Mouse (Mus musculus): ENCODE data around the gene Adgrl3. TPM values are rescaled to one million over a fixed set of nuclear protein-coding genes. Genes with fewer than 3 reads are reported as not detected.

Adgrl3 gene
- polyA plus RNA-seq, 1 experiment from 2014 or later: 9.0 TPM

DNA sequence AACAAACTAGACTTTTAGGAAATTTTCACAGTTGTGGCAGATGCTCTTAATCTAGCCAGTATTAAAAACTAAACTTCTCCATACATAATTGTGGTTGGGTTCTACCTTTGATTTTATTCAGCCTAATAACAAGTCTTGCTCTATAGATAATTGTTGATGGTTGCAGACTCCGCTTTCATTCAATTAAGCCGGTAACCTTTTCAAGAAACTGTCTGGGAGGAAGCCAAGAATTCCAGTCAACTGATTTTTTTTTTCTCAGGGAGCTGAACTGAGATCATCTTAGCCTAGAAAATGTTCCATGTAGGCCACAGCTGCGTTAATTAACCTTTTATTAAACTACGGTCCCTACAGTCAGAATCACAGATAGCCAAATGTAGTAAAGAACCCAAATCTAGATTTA lies 65.2 kb downstream of the Adgrl3 start:
- no peaks in the 10 kb centered on the region for H3K4me1 ChIP-seq
- no peak for DNase-seq (ENCODE audit: low spot score)
- WGBS: 82% methylated on average over 4 of the region's 4 CpGs

DNA sequence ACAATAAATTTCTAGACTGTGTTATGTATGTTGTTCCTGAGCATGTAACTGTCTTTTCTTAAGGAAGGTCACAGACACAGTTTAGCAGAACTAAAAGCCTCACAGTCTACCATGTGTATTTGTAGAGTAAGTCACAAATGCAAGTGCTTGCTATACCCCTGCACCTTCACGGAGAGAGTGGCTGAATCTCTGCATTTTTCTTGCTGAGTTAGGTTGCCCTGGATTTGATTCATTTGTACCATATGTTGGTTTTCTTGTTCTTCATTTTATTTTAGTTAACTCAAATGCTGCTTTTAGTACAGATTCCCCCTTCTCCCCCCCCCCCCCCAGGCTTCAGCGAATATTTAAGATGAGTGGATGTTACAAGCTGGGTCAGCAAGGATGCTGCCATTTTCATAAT lies 68.7 kb downstream of the Adgrl3 start:
- 86% methylated on average over 2 of the region's 2 CpGs for WGBS
- H3K4me3 ChIP-seq: no peak overlapping the region
- H3K36me3 ChIP-seq: no peaks in the 10 kb centered on the region
- no peaks in the 10 kb centered on the region for H3K9me3 ChIP-seq
- no peak for DNase-seq (ENCODE audit: low spot score)
- no peak overlapping the region for H3K27ac ChIP-seq
- H3K27me3 ChIP-seq (ENCODE audit: insufficient read depth, poor library complexity, severe bottlenecking): no peaks in the 10 kb centered on the region
- no peaks in the 10 kb centered on the region for H3K4me1 ChIP-seq

More for the DNA sequence above, 65.2 kb downstream of the Adgrl3 start:
- no peaks in the 10 kb centered on the region for H3K36me3 ChIP-seq
- H3K27me3 ChIP-seq (ENCODE audit: insufficient read depth, poor library complexity, severe bottlenecking): no peaks in the 10 kb centered on the region
- H3K4me3 ChIP-seq: no peak overlapping the region
- no peak overlapping the region for H3K27ac ChIP-seq
- no peaks in the 10 kb centered on the region for H3K9me3 ChIP-seq

GRCm38 (mm10) chr5:81094618-81095017 lies 74.7 kb downstream of the Adgrl3 start:
- no peaks in the 10 kb centered on the region for H3K4me1 ChIP-seq
- 88% methylated on average over 3 of the region's 3 CpGs for WGBS
- no peaks in the 10 kb centered on the region for H3K36me3 ChIP-seq
- H3K27me3 ChIP-seq (ENCODE audit: insufficient read depth, poor library complexity, severe bottlenecking): no peaks in the 10 kb centered on the region
- H3K4me3 ChIP-seq: no peak overlapping the region
- no peak overlapping the region for H3K27ac ChIP-seq
- DNase-seq (ENCODE audit: low spot score): no peak
- H3K9me3 ChIP-seq: no peaks in the 10 kb centered on the region

DNA sequence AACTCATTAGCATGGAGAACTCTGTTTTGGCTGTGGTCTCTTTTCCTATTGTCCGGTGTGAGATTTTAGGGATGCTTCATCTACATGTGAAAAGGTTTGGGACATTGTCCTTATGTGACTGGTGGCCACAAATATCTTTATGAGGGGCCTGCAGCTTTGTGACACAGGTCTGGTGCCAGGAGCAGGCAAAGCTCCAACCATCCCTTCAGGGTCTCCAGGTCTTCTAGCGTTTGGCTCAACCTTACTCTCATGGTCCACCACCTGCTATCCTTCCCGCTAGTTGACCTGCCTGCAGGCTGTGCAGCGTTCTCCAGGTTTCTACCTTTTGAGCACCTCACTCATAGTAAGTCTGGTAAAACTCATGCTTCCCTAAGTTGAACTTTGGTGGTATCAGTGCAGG lies 77.2 kb downstream of the Adgrl3 start:
- no peak overlapping the region for H3K27ac ChIP-seq
- H3K36me3 ChIP-seq: no peaks in the 10 kb centered on the region
- H3K4me3 ChIP-seq: no peak overlapping the region
- DNase-seq (ENCODE audit: low spot score): no peak
- H3K4me1 ChIP-seq: no peaks in the 10 kb centered on the region
- no peaks in the 10 kb centered on the region for H3K27me3 ChIP-seq (ENCODE audit: insufficient read depth, poor library complexity, severe bottlenecking)
- no peaks in the 10 kb centered on the region for H3K9me3 ChIP-seq
- 85% methylated on average over 4 of the region's 4 CpGs for WGBS

DNA sequence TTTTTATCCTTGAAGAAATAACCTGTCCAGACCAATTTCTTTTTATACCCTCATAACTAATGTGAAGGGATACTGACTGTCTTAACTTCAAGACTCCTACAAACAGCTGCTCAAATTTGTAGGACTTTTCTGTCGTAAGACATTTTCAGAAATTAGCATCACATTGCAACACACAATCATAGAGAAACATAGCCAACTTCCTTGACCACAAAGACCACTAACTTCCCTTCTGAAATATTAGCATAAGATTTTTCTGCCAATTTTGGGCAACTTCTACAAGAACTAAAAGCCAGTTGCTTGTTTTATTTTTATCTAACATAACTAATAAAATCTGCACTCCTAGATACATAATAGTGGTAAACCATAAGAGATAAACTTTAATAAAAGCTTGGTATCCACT lies 87.5 kb downstream of the Adgrl3 start:
- Histone ChIP-seq H3K27ac (no peak overlapping the region), H3K4me3 (no peak overlapping the region), H3K36me3 (no peaks in the 10 kb centered on the region), H3K9me3 (no peaks in the 10 kb centered on the region), H3K4me1 (no peaks in the 10 kb centered on the region), H3K27me3 (ENCODE audit: insufficient read depth, poor library complexity, severe bottlenecking) (no peaks in the 10 kb centered on the region)
- no peak for DNase-seq (ENCODE audit: low spot score)
- WGBS: 70% methylated on average over 1 of the region's 1 CpGs

- H3K4me1 ChIP-seq: no peaks in the 10 kb centered on the region
- DNase-seq (ENCODE audit: low spot score): no peak
- WGBS: 73% methylated on average over 4 of the region's 4 CpGs
Observed at GRCm38 (mm10) chr5:81124483-81124882, 104.5 kb downstream of the Adgrl3 start.

DNA sequence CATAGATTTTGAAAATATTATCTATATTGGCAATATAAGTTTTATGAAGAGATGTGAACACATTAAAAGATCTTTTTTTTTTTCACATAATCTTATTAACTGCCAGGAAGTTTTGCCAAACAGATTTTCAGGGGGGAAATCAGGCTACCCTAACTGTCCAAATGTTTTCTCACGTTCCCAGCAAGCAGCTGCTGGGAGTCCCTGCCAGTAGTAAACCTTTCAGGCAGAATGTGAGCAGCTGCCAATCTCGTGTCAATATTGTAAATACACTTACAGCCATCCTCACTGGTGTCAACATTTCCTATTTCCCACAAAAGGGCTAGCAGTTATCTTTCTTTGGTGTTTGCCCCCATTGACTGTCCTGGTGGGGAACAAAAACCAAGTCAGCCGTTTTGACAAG lies 107.7 kb downstream of the Adgrl3 start:
- WGBS: 53% methylated on average over 3 of the region's 3 CpGs
- H3K27me3 ChIP-seq (ENCODE audit: insufficient read depth, poor library complexity, severe bottlenecking): no peaks in the 10 kb centered on the region
- H3K36me3 ChIP-seq: no peaks in the 10 kb centered on the region
- no peak overlapping the region for H3K4me3 ChIP-seq
- H3K27ac ChIP-seq: no peak overlapping the region
- no peaks in the 10 kb centered on the region for H3K9me3 ChIP-seq
- H3K4me1 ChIP-seq: no peaks in the 10 kb centered on the region
- no peak for DNase-seq (ENCODE audit: low spot score)

More at GRCm38 (mm10) chr5:81124483-81124882, 104.5 kb downstream of the Adgrl3 start:
- H3K27me3 ChIP-seq (ENCODE audit: insufficient read depth, poor library complexity, severe bottlenecking): no peaks in the 10 kb centered on the region
- no peaks in the 10 kb centered on the region for H3K36me3 ChIP-seq
- no peak overlapping the region for H3K27ac ChIP-seq
- no peaks in the 10 kb centered on the region for H3K9me3 ChIP-seq
- H3K4me3 ChIP-seq: no peak overlapping the region

GRCm38 (mm10) chr5:81136394-81136793 lies 116.5 kb downstream of the Adgrl3 start:
- Histone ChIP-seq H3K9me3 (no peaks in the 10 kb centered on the region), H3K27ac (no peak overlapping the region), H3K4me1 (no peaks in the 10 kb centered on the region), H3K4me3 (no peak overlapping the region), H3K36me3 (no peaks in the 10 kb centered on the region), H3K27me3 (ENCODE audit: insufficient read depth, poor library complexity, severe bottlenecking) (no peaks in the 10 kb centered on the region)
- no peak for DNase-seq (ENCODE audit: low spot score)
- WGBS: 77% methylated on average over 1 of the region's 1 CpGs

- no peaks in the 10 kb centered on the region for H3K9me3 ChIP-seq
- 77% methylated on average over 12 of the region's 12 CpGs for WGBS
- no peaks in the 10 kb centered on the region for H3K4me1 ChIP-seq
- H3K4me3 ChIP-seq: no peak overlapping the region
- H3K27me3 ChIP-seq (ENCODE audit: insufficient read depth, poor library complexity, severe bottlenecking): no peaks in the 10 kb centered on the region
- H3K36me3 ChIP-seq: no peaks in the 10 kb centered on the region
- no peak overlapping the region for H3K27ac ChIP-seq
- no peak for DNase-seq (ENCODE audit: low spot score)
Observed at GRCm38 (mm10) chr5:81155791-81156190, 135.9 kb downstream of the Adgrl3 start.

GRCm38 (mm10) chr5:81156281-81156680 lies 136.3 kb downstream of the Adgrl3 start:
- DNase-seq (ENCODE audit: low spot score): no peak
- Histone ChIP-seq H3K36me3 (no peaks in the 10 kb centered on the region), H3K9me3 (no peaks in the 10 kb centered on the region), H3K27ac (no peak overlapping the region), H3K4me3 (no peak overlapping the region), H3K4me1 (no peaks in the 10 kb centered on the region), H3K27me3 (ENCODE audit: insufficient read depth, poor library complexity, severe bottlenecking) (no peaks in the 10 kb centered on the region)
- 34% methylated on average over 2 of the region's 2 CpGs for WGBS

DNA sequence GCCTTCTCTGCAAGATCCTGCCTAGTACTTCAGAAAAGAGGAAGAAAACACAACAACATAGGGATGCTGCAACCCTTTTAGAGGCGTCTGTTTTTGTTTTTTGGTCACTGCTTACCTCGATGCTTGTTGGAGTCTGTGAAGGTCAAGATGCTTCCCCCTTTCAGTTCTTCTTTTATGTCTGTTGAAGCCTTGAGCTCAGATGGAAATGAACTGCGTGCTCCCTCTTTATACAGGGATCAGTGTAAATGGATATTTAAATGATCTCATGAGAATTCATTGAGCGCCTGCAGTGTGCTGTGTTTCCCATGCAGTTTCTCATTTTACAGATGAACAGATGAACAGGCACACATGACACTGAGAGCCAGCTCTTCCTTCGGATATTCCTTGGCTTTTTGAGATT lies 136.9 kb downstream of the Adgrl3 start:
- Histone ChIP-seq H3K4me3 (no peak overlapping the region), H3K36me3 (no peaks in the 10 kb centered on the region), H3K9me3 (no peaks in the 10 kb centered on the region), H3K27ac (no peak overlapping the region), H3K27me3 (ENCODE audit: insufficient read depth, poor library complexity, severe bottlenecking) (no peaks in the 10 kb centered on the region), H3K4me1 (no peaks in the 10 kb centered on the region)
- DNase-seq (ENCODE audit: low spot score): no peak
- WGBS: 65% methylated on average over 5 of the region's 5 CpGs

- H3K27me3 ChIP-seq (ENCODE audit: insufficient read depth, poor library complexity, severe bottlenecking): no peaks in the 10 kb centered on the region
- no peak for DNase-seq (ENCODE audit: low spot score)
- H3K27ac ChIP-seq: no peak overlapping the region
- H3K4me1 ChIP-seq: no peaks in the 10 kb centered on the region
- WGBS: 89% methylated on average over 12 of the region's 12 CpGs
- H3K4me3 ChIP-seq: no peak overlapping the region
- no peaks in the 10 kb centered on the region for H3K9me3 ChIP-seq
- H3K36me3 ChIP-seq: no peaks in the 10 kb centered on the region
Observed at GRCm38 (mm10) chr5:81159013-81159412, 139.1 kb downstream of the Adgrl3 start.

GRCm38 (mm10) chr5:81160431-81160830 lies 140.5 kb downstream of the Adgrl3 start:
- Histone ChIP-seq H3K36me3 (no peaks in the 10 kb centered on the region), H3K27ac (no peak overlapping the region), H3K4me1 (no peaks in the 10 kb centered on the region), H3K27me3 (ENCODE audit: insufficient read depth, poor library complexity, severe bottlenecking) (no peaks in the 10 kb centered on the region), H3K4me3 (no peak overlapping the region), H3K9me3 (no peaks in the 10 kb centered on the region)
- 83% methylated on average over 6 of the region's 6 CpGs for whole genome bisulfite sequencing
- no peak for DNase-seq (ENCODE audit: low spot score)

DNA sequence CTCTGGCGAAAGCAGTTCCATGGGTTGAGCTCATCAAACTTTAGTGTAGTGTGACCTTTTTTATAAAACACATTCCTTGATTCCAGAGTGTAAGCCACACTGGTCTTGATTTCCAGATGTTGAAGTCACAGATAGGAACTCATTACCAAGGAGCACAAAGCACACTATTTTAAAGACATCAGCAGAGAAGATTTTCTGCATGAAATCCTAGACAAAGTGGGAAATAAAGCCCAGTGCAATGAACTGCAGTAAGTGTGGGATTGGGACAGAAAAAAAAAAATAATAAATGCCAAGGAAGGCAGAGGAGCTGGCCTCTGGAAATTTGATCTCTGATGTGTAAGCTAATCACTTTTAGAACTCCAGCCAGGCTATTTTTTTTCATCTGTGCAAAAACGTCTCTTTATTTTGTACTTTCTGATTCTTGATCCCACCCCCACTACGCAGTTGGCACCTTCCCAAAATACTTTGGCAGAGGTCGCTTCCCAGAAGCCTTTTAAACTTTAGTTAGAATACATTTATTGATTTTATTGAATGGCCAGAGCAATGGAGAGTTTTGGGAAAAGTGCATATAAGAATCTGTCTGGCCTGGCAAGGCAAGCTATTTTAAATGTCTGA lies 169.0 kb downstream of the Adgrl3 start:
- Histone ChIP-seq H3K4me1 (no peaks in the 10 kb centered on the region), H3K36me3 (no peaks in the 10 kb centered on the region), H3K27me3 (ENCODE audit: insufficient read depth, poor library complexity, severe bottlenecking) (no peaks in the 10 kb centered on the region), H3K4me3 (no peak overlapping the region), H3K27ac (no peak overlapping the region), H3K9me3 (no peaks in the 10 kb centered on the region)
- DNase-seq (ENCODE audit: low spot score): no peak
- 72% methylated on average over 4 of the region's 4 CpGs for WGBS
